Mouse (Mus musculus) lung, postnatal 0 days (tissue): ENCODE data around the gene Pla2g2d.

Source experiments
- CTCF ChIP-seq: IDR thresholded peaks from 2 replicates; pipeline ENCODE4 v1.5.1; 2016; ENCODE audit warnings: antibody characterized with exemption, mild to moderate bottlenecking
- EP300 ChIP-seq: IDR thresholded peaks from 2 replicates; pipeline ENCODE4 v1.6.1; 2016; ENCODE audit warnings: antibody characterized with exemption, mild to moderate bottlenecking, control low read depth

GRCm38 (mm10) chr4:138772386-138772785, 3.1 kb upstream of the Pla2g2d start:
- no peak for TF ChIP-seq CTCF
- TF ChIP-seq EP300: no peak
